ENCODE assay signal across 8 mouse cellular contexts in the genomic region with DNA sequence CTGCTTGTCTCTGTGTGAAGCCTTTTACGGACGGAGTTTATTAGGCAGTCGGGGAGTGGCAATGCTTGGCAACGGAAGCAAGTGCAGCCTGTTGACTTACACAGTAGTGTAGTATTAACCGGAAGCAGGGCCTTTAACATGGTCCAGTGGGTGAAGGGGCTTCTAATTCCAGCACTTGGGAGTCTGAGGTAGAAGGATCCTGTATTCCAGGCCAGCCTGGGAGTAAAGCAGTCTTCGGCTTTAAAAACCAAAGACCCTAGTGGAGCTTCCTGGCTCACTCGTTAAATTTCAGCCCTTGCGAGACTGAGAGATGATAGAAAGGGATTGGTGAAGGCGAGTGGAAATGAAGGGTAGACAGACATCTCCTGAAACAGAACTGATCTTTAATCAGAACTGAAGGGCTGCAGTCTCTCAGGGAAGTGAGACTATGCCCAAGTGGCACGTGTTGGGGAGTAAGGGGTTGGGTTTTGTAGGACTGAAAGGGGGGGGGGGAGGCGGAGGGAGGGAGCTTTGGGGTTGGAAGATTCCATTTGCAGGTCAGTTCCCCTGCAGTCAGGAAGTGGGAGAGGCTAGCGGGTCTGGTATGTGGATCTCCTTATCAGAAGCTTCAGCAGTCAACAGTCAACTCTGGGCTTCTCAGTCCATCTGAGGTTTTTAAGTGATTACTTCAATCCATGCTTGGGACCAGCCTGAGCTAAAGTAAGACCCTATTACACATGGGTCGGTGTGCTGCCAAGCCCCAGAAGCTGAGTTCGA. TPM values are rescaled to one million over a fixed set of nuclear protein-coding genes. Genes with fewer than 3 reads are reported as not detected.
A peak's percentile ranks its signal among the peaks of the same experiment; 100 is the strongest.
DNase-seq lines count a peak whose midpoint lies in the region; ATAC-seq and TF ChIP-seq lines count a peak whose summit lies in the region.

No protein-coding gene starts in this region.

- peak overlapping the region; percentile 72 for H3K4me2 ChIP-seq in intestine, postnatal 0 days (replicated peaks; ENCODE audit: low read depth)
- peak overlapping the region; percentile 68 for H3K4me2 ChIP-seq in midbrain, embryonic 15.5 days

- DNase-seq in left cerebral cortex, adult 8-10 months (ENCODE audit: low spot score in 2 of 2), result peak; percentile 6 to 8
- DNase-seq in left cerebral cortex, adult 11 months (ENCODE audit: low spot score), result no peak
- peak; percentile 55 for DNase-seq in cerebellum, adult 9-11 months
- peak; percentile 2 to 7 for DNase-seq in frontal cortex, postnatal 36 days (ENCODE audit: low spot score in 2 of 2)
- peak; percentile 80 for DNase-seq in liver

- H3K9me3 ChIP-seq in intestine, postnatal 0 days (ENCODE audit: control insufficient read depth), result no peaks in the 10 kb centered on the region
- no peaks in the 10 kb centered on the region for H3K9me3 ChIP-seq in midbrain, embryonic 15.5 days

- peak overlapping the region; percentile 92 for H3K27ac ChIP-seq in intestine, postnatal 0 days (ENCODE audit: low read depth, low read length)
- H3K27ac ChIP-seq in midbrain, embryonic 15.5 days, result peak overlapping the region; percentile 97
- peak overlapping the region; percentile 95 for H3K27ac ChIP-seq in testis, adult 2 months (ENCODE audit: control insufficient read depth, insufficient read depth, low read depth, low read length)

- ATAC-seq in intestine, postnatal 0 days, result peak; percentile 43
- ATAC-seq in midbrain, embryonic 15.5 days (replicated peaks), result peak; percentile 48

- H3K36me3 ChIP-seq in intestine, postnatal 0 days (ENCODE audit: control insufficient read depth, insufficient read depth), result no peaks in the 10 kb centered on the region
- no peaks in the 10 kb centered on the region for H3K36me3 ChIP-seq in midbrain, embryonic 15.5 days (replicated peaks)
- H3K36me3 ChIP-seq in testis, adult 2 months (ENCODE audit: control insufficient read depth, insufficient read depth, low read length), result no peaks in the 10 kb centered on the region

- TF ChIP-seq CTCF in intestine, postnatal 0 days (IDR thresholded peaks at IDR 0.05; ENCODE audit: low read depth), result no peak
- TF ChIP-seq CTCF in testis, adult 2 months (IDR thresholded peaks at IDR 0.05; ENCODE audit: control insufficient read depth, insufficient read depth, insufficient replicate concordance, low read depth, low read length), result no peak

- H3K4me1 ChIP-seq in intestine, postnatal 0 days (replicated peaks; ENCODE audit: control insufficient read depth, insufficient read depth, low read length), result 0 out of 2 replicates have a peak, but pooled peaks cover 4% of the 10 kb centered on the region
- peaks cover 18% of the 10 kb centered on the region for H3K4me1 ChIP-seq in midbrain, embryonic 15.5 days
- H3K4me1 ChIP-seq in testis, adult 2 months (ENCODE audit: control insufficient read depth, insufficient read depth, low read length), result no peaks in the 10 kb centered on the region; the same call in 1 of the 2 replicates

- no peaks in the 10 kb centered on the region for H3K27me3 ChIP-seq in intestine, postnatal 0 days (replicated peaks; ENCODE audit: control insufficient read depth, insufficient read depth, low read length)
- no peaks in the 10 kb centered on the region for H3K27me3 ChIP-seq in midbrain, embryonic 15.5 days (replicated peaks)
- no peaks in the 10 kb centered on the region for H3K27me3 ChIP-seq in testis, adult 2 months (ENCODE audit: control insufficient read depth, insufficient read depth, low read length)

- peak overlapping the region; percentile 75 for H3K4me3 ChIP-seq in intestine, postnatal 0 days (ENCODE audit: low read depth, low read length)
- H3K4me3 ChIP-seq in midbrain, embryonic 15.5 days, result peak overlapping the region; percentile 93
- H3K4me3 ChIP-seq in testis, adult 2 months (ENCODE audit: control insufficient read depth, low read depth, low read length), result peak overlapping the region; percentile 96

- TF ChIP-seq POLR2A in testis, adult 2 months (IDR thresholded peaks at IDR 0.05; ENCODE audit: control insufficient read depth, low read depth, low read length), result peak; percentile 48; the same call in 1 of the 2 replicates

- WGBS in intestine, postnatal 0 days, result 14% methylated on average over 13 of the region's 14 CpGs
- WGBS in midbrain, embryonic 15.5 days, result 29% methylated on average over 14 of the region's 14 CpGs

- H3K9ac ChIP-seq in intestine, postnatal 0 days (ENCODE audit: low read depth, low read length), result peak overlapping the region; percentile 35; the same call in 1 of the 2 replicates
- peak overlapping the region; percentile 98 for H3K9ac ChIP-seq in midbrain, embryonic 15.5 days

RNA-seq across cellular contexts. Expression of a gene that starts 1.0 kb away (rescaled TPM):
- total RNA-seq in left cerebral cortex, adult 8-10 months (2022), result 10 to 100 TPM; 17.5 to 20.5 (median 19.2) TPM
- 109 and 111 TPM in 2 replicates for polyA plus RNA-seq in intestine, postnatal 0 days (2015; fragmentation: Nextera tagmentation; extraction: Ambion mirVana)
- 16.9 and 17.2 TPM in 2 replicates for polyA plus RNA-seq in midbrain, embryonic 15.5 days (2015; fragmentation: Nextera tagmentation; extraction: Ambion mirVana)
- polyA plus RNA-seq in testis, adult 2 months (2012; rRNA removed), result 20.5 and 24.4 TPM in 2 replicates

RNA-seq across cellular contexts. Expression of a gene that starts 51.6 kb away (rescaled TPM):
- 1 to 10 TPM in 1 of 4 experiments, under 1 TPM in 3; 0.27 to 1.7 (median 0.75) TPM for total RNA-seq in left cerebral cortex, adult 8-10 months (2022)
- 0.08 and 0.13 TPM in 2 replicates for polyA plus RNA-seq in intestine, postnatal 0 days (2015; fragmentation: Nextera tagmentation; extraction: Ambion mirVana)
- 0.15 and 0.74 TPM in 2 replicates for polyA plus RNA-seq in midbrain, embryonic 15.5 days (2015; fragmentation: Nextera tagmentation; extraction: Ambion mirVana)
- 4.9 and 5.4 TPM in 2 replicates for polyA plus RNA-seq in testis, adult 2 months (2012; rRNA removed)

RNA-seq across cellular contexts. Expression of a gene that starts 52.1 kb away (rescaled TPM):
- total RNA-seq in left cerebral cortex, adult 8-10 months (2022), result not detected
- polyA plus RNA-seq in intestine, postnatal 0 days (2015; fragmentation: Nextera tagmentation; extraction: Ambion mirVana), result 0.08 and 0.16 TPM in 2 replicates
- polyA plus RNA-seq in midbrain, embryonic 15.5 days (2015; fragmentation: Nextera tagmentation; extraction: Ambion mirVana), result not detected in 2 replicates
- polyA plus RNA-seq in testis, adult 2 months (2012; rRNA removed), result 2.0 TPM in 2 replicates
